Mouse (Mus musculus) small intestine, adult 2 months (tissue): Measurements from ENCODE around the gene Upk1a.

ENCODE experiments used
- CTCF ChIP-seq: fragments of 200-500 bp; IDR thresholded peaks from 2 replicates; pipeline ENCODE4 v1.5.1; 2012; ENCODE audit warnings: low read depth, mild to moderate bottlenecking, control low read depth, inconsistent platforms, low read length, moderate library complexity, mixed read lengths; ENCODE audit not compliant: insufficient replicate concordance, insufficient read length; ENCODE audit errors: extremely low read depth
- POLR2A ChIP-seq: fragments of 200-500 bp; IDR thresholded peaks from 2 replicates; pipeline ENCODE4 v1.6.1; 2012; ENCODE audit warnings: low read depth, mild to moderate bottlenecking, control low read depth, inconsistent platforms, low read length, moderate library complexity

DNA sequence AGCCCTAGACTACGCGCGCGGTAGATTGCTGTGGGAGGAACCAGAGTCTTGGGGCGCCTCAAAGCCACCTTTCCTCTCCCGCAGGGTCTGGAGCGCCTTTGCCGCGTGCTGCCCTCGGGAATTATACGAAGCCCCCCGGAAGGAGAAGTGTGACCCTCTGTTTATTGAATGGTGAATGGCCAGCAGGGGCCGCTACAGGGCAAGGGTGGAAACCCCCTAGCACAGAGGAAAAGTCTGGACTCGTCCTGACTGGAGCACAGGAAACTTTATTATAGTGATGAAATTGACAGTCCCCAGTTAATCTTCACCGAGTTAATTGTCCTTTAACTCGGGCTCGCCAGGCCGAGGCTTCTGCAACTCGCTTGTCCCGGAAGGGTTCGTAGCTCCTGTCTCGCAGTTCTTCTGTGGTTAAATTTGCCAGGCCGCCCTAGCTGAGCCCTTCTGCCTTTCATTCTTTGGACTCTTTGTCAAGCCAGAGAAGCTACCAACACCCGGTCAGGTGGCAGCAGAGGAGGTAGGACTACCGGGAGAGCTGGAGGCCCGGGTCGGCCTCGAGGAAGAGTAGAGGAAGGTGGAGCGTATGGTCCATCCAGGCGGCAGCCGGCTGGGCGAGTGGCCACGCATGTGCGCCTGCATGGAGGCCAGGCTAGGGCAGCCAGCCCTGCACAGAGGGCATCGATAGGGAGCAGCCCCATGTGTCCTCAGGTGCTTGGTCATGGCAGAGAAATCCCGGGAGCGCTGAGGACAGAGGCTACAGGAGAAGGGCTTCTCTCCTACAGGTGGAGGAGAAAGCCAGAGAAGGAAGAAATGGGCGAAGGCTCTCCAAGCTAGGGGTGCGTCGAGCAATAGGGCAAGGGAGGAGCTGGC is 23.0 kb downstream of the Upk1a start:
- TF ChIP-seq CTCF (peak; percentile 96; the same call in 1 of the 2 replicates), POLR2A (no peak)
